Mouse (Mus musculus): ENCODE measurements around the gene Ddx25.

Ddx25 gene

DNA sequence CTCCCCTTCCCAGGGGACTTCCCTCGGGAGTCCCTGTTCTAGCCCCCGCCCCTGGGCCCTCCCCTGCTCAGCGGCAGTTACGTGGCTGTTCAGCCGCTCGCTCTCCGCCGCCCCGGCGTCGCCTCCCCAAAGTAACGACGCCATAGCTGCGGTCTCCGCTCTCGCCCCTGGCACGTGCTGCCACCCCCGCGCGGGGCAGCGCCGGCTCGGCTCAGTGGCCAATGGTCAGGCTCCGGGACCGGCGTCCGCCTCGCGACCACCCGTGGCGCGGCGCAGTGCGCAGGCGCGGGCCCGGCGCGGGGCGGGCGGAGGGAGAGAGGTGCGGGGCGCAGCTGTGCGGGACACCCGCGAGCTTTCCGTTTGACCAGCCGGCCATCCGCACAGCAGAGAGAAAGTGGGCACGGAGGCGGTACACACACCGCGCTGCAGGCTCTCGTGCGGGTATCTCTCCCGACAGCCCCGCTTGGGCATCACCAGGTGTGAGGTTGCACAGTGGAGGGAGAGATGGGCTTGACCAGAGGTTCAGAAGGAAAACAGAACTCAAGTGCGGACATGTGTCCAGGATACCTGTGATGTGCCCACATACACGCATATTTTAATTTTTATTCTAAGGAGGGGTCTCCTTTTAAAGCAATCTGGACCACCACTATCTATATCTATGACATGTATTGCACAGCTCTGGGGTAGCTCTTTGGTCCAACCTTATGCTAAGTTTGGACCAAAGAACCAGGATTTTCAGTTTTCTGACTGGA is at the start of gene Ddx25, which contains the start of gene Pus3:
Gene Ddx25, minus strand, starts transcription at position 272 of the 752 bp plus-strand sequence.
Gene Pus3, plus strand, starts transcription at position 339 of the 752 bp plus-strand sequence.
- in situ Hi-C loops (cut with MboI, MseI), result loop anchor here in 1 of 2 experiments (25.0 kb wide), 1 partner anchor 1679 kb away; no protein-coding TSS in a partner anchor

DNA sequence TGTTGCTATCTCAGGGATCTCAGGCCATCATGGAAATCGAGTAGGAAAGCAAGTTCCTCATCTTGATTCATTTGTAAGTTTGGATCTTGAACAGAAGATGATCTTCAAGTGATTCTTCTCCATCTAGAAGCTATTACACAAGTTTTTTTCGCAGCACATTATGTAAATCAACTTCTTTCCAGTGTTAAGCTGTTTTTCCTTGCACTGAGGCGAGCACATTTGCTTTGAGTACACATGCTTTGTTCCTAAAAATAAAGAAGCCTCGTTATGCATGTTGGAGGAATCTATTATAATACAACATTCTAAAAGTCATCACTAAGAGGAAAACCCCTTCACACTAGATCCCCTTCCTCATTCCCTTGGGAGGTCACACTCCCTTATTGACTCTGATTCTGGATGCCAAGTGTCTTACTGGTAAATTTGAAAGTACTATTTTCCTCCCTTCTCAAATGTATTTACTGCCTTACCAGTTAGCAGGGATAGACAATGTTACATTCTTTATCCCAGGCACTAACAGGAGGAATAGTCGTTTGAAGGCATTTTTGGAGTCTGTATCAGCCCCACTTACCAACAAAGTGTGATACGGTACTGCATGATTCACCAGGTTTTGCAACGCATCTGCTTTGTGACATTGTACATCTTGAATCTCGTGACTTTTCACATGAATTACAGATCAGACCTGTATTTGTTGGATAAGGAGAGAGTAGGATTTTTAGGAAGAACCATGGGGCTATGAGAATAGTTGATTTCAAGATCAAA is 49.5 kb upstream of the Ddx25 start:
- in situ Hi-C loops (cut with MboI, MseI), result no loop called here

DNA sequence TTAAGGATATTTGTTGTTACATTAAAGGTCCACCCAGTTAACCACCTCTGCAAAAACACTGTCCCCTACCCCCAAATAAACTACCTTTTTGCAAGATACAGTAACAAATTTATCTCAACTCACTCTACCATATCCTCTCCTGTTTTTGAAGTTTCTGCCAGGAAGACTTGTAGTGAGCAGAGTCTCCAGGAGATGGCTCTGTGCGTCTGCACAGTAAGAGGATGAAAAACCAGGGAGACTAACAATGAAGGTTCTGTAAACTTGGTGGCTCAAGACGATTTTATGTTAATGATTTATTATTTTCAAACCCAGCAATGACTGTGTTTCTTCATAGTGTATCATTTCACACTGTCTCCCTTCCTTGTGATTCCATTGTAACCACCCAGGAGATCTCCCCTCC is 34.6 kb upstream of the Ddx25 start:
- in situ Hi-C loops (cut with MboI, MseI), result no loop called here

DNA sequence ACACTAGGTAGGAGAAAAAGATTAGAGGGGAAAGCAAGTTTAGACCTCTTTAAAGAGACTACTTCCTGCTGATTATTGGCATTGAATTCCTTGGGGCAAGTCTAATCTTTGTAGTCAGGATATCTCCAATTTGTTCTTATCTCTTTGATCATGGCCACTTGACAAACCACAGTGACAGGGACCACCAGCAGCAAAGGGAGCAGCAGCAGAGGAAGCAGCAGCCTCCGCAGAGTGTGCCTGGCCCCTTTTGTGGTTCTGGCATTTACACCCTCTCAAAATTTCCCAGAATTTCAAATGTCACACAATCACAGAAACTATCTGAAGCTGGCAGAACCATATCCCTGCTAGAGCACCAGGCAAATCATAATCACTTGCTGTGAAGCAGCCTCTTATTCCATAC is 29.3 kb upstream of the Ddx25 start:
- in situ Hi-C loops (cut with MboI, MseI), result loop anchor here in 1 of 2 experiments (10.0 kb wide), 1 partner anchor 1117 kb away; no protein-coding TSS in a partner anchor

DNA sequence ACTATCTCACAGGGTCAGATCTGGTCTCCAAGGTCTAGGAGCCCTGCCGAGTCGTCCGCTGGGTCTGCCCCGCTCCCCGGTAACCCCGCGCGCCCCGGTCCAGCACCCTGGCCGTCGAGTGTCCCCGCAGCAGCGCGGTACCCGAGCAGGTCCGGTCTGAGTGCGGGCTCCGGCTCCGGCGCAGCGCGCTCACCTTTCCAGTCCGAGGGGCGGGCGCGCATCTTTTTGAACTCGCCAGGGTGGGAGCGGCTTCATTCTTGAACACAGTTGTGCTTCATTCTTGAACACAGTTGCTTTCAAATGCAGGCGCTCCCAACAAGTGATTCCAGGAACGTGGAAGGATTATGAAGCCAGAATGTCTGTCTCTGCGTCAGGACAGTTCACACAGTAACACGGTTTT is 16.1 kb upstream of the Ddx25 start:
- in situ Hi-C loops (cut with MboI, MseI), result loop anchor here in 1 of 2 experiments (25.0 kb wide), 1 partner anchor 1663 kb away; no protein-coding TSS in a partner anchor

DNA sequence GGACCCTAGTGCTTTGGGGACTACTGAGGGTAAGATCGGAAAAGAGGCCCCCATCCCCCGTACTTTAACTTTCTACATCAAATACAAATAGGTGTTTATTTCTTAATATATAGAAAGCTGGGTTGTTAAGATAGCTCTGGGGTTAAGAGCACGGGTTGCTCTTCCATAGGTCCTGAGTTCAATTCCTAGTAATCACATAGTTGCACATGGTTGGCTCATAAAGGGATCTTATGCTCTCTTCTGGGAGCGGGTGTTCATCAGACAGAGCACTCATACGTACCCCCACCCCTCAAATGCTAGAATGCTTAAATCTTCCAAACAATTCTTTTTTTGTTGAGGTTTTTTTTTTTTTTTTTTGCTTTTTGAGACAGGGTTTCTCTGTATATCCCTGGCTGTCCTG is 12.3 kb upstream of the Ddx25 start:
- in situ Hi-C loops (cut with MboI, MseI), result loop anchor here in 1 of 2 experiments (25.0 kb wide), 1 partner anchor 1667 kb away; no protein-coding TSS in a partner anchor

DNA sequence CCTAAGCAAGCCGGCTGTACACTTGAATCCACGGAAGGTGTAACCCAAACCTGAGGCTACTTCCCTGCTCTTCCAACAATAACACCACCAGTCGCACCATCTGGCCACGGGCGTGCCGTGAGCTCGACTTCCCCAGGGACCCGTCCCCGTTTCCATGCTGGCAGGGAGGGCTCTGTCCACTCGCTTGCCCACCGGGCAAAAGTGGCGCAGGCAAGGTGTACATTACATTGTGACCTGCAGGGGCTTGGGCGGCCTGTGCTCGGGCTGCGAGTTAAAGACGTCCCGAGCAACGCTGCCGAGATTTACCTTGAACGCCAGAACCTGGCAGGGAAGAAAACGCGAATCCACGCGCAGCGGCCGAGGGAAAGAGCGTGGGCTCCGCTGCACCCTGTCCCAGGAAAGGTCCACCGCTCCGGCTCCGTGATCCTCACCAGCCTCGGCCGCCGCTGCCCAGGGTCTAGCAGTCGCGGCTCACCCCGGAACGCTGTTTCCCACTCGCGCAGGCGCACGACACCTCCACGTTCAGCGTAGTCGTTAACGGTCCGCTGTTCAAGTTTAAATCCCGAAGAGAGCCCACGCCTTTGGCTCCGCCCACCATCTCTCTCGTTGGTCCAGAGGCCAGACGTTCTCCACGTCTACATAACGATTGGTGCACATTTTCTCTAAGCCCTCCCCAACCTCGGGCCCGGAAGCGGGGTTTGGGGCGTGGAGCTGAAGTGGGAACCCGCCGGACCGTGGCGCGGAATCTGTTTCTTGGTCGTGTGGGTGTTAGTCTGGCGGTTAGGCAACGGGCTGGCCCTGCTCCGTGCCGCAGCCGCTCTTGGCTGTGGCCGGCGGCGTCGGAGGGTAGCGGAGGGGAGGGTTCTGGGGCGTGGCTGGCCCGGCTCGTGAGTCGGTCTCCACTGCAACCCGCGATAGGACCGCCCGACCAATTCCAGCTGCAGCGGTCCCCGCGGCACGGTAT is 11.5 kb upstream of the Ddx25 start, which contains the start of the genes Pate2 and Hyls1:
Gene Pate2, plus strand, starts transcription at position 714 of the 964 bp plus-strand sequence.
Gene Hyls1, minus strand, starts transcription at position 828 of the 964 bp plus-strand sequence.
- in situ Hi-C loops (cut with MboI, MseI), result loop anchor here (10.0 to 25.0 kb wide), 2 partner anchors 455 to 1667 kb away; partner anchors contain the start of gene St3gal4 (in 1 of the 2)

DNA sequence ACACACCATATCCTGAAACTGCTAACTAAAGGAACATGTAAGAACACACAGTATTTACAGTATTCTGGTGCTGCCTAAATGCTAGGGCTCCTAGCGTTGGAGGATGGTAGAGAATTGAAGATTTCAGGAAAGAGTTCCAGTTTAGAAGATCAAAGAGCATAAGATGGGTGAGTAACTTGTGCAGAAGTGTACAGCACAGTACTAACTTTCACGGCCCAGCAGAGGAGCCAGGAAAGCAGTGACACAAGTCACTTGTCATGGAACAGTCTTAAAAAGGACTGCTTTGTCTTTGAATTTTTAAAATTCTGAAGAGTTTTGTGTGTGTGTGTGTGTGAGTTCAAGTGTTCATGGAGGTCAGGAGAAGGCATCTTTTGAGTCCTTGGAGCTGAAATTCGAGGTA is 9.7 kb upstream of the Ddx25 start:
- in situ Hi-C loops (cut with MboI, MseI), result loop anchor here (10.0 to 25.0 kb wide), 2 partner anchors 453 to 1669 kb away; partner anchors contain the start of gene St3gal4 (in 1 of the 2)

DNA sequence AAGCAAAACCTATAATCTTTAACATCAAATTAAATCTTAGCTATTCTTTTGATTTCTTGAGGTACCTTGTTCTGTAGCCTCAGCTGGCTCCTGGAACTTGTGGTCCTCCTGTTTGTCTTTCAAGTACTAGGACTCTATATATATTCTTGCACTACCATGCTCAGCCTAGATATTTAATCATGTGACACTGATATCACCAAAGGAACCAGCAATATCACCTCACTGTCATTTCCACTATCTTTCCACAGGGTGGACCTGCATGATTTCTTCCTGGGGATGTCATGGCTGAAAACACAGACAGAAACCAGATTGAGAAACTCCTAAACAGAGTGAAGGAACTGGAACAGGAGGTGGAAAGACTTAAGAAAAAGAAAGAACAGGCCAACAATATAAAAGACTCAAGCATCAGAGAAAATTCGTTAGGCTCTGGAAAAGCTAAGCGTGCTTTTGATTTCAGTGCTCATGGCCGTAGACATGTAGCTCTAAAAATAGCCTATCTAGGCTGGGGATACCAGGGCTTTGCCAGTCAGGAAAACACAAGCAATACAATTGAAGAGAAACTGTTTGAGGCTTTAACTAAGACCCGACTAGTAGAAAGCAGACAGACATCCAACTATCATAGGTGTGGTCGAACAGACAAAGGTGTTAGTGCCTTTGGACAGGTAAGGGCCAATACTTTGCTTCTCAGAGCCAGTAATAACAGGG is 6.4 kb upstream of the Ddx25 start:
- in situ Hi-C loops (cut with MboI, MseI), result loop anchor here (10.0 to 25.0 kb wide), 2 partner anchors 450 to 1673 kb away; partner anchors contain the start of gene St3gal4 (in 1 of the 2)

DNA sequence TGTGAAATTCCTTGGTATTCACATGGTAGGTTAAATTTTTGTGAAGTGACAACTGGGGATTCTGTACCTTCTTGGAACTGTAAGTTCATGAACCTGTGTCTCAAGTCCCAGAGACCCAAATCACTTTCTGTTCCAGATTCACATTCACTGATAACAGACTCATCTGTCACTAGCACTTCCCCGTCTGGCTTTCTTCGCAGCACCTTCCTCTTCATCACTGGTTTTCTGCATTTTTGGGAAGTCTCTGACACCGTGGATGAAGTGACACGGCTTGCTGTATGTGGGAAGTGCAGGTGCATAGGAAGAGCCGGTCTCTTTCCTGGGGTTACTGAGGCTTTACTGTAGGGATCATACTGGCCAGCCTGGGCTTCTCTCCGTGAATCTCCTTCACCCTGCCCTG is 3.3 kb upstream of the Ddx25 start:
- in situ Hi-C loops (cut with MboI, MseI), result loop anchor here (10.0 to 25.0 kb wide), 2 partner anchors 447 to 1676 kb away; partner anchors contain the start of gene St3gal4 (in 1 of the 2)

DNA sequence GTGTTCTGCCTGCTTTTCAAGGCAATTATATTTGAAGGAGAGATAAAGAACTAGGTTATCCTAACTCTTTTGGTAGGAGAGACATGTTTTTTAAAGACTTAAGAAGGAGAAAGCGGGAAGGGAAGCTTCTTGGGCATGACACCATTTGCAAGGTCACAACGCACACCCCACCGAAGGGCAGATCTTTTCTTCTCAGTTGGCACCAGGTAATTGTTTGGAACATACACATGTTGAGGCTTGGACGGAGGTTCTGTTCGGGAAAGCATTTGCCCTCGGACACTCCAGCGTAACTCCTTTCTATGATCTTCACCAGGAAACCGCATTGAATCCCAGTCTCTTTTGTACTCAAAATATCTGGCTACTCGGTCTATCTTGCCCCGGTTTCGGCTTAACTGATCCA is 2.7 kb upstream of the Ddx25 start:
- in situ Hi-C loops (cut with MboI, MseI), result loop anchor here (10.0 to 25.0 kb wide), 2 partner anchors 446 to 1676 kb away; partner anchors contain the start of gene St3gal4 (in 1 of the 2)

DNA sequence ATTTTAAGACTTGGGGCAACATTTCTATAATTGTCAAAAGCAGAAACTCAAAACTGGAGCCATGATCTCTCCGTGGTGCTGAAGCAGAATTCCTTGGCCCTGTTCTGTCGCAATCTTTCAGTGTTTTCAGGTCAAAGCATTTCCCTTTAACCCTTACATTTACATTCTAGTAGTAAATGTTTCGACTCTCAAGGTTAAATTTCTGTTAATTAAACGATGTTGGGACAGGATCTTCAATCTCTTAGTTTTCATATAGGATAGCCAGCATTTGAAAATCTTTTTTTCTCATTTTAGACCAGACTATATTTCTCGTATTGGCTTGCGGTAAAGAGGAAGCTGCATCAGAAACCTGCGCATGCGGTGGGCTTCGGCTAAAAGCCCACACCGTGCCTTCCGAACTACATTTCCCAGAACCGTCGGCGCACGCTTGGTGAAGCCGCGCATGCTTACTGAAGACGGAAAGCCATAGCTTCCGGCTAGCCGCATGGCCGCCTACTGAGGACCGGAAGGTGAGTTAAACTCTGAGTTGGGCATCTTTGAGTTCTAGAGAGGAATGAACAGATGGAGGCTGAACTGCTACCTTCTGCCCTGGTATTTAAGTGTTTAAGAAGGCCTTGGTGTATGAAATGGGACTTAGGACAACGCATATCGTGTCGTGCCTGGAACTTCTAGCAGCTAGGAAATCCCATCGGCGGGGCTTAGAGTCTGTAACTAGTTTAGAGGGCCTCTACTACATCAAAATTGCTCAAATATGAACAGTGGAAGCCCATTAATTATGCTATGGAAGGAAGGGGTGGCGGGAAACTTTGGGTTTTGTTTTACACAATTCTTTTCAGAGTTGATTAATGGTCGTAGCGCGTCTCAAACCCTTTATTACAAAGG is 922 bp upstream of the Ddx25 start:
- in situ Hi-C loops (cut with MboI, MseI), result loop anchor here in 1 of 2 experiments (25.0 kb wide), 1 partner anchor 1678 kb away; no protein-coding TSS in a partner anchor

DNA sequence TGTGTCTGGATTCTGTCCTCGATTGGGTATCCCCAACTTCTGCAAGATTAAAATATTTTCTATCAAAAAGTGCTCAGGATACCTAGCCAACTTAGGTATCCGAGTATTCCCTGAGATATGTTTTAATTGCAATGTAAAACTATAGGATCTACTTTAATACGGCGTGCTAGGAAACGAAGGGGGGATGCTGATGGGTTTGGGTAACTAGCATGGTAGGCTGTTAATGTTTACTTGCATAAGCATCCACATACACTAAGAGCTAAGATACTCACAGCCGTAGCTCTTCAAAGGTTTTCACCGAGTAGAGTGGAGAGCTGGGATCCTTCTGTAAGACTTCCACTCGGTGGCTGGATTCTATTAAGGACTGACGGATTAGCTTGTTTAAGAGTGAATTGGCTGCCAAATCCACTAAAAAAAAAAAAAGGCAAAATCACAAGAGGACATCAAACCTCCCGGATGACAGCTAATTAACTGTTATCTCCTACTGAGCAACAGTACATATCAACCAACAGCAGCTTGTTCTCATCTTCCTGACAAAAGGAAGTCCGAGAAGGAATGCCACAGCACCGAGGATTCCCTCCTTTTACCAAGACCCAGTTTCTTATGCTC is 1.7 kb downstream of the Ddx25 start:
- in situ Hi-C loops (cut with MboI, MseI), result loop anchor here in 1 of 2 experiments (25.0 kb wide), 1 partner anchor 1681 kb away; no protein-coding TSS in a partner anchor

DNA sequence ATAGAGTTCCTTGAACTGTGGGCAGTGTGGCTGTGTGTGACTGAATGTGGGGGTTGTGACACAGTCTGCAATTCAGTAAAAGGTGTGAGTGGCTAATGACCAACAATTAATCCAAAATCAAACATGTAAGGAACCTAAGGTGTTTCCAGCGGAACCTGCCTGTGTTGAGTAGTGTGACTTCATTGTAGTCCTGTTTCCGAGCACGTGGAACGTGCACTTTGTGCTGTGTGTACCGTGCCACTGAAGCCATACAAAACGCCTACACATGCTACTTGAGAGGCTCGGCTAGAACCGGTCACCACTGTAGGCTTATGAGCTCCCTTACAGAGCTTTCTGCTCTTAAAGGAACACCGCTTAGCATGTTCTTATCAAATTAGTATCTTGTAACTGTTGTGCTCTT is 9.9 kb downstream of the Ddx25 start:
- in situ Hi-C loops (cut with MboI, MseI), result loop anchor here in 1 of 2 experiments (25.0 kb wide), 1 partner anchor 536 kb away; no protein-coding TSS in a partner anchor

DNA sequence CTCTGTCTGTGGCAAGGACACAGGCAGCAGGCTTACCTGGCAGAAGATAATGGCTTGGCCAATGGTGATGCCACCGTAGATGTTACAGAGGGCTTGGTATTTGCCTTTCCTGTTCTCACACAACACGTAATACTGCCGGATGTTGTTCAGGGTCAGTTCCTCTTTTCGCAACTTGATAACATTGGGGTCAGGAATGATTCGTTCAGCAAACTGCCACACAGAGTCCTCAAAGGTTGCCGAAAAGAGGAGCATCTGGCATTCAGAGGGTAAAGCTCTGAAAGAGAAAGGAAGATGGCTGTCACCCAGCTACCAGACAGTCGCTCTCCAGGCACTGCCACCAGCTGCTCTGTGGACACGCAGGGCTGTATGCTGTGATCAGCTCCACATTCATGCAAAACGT is 11.6 kb downstream of the Ddx25 start:
- in situ Hi-C loops (cut with MboI, MseI), result loop anchor here in 1 of 2 experiments (25.0 kb wide), 1 partner anchor 534 kb away; no protein-coding TSS in a partner anchor

DNA sequence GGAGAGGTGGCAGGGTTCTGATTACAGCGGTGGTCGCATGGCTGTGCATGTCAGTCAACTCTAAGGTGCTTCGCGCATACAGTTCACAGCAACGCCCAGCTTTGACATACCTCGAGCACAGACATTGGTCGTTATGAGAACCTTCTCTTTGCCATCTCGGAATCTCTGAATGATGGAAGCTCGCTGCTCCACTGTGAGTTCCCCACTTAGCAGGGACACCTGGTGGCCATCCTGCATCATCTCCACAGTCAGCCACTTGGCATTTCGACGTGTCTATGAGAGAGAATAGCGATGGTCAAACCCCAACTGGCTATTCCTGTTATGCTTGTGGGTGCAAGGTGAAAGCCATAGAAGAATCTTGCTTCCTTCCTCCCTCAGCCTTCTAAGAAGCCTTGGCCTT is 12.6 kb downstream of the Ddx25 start:
- in situ Hi-C loops (cut with MboI, MseI), result loop anchor here in 1 of 2 experiments (25.0 kb wide), 1 partner anchor 533 kb away; no protein-coding TSS in a partner anchor

DNA sequence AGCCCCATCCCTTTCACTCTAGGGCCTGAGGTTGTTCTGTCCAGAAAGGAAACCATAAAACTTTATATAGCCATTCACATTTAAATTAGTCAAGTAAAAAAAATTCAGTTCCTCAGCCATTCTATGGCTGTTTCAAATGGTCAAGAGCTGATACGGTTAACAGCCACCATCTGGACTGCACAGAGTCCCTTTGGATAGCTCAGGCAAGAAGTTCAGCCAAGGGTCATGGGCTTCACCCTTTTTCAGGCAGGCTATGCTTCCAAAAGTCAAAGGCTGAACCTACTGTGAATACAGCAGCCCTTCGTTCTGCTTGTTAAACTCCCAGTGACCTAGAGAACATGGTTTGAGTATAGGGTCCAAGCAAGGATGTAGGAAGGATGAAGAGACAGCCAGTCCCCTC is 13.7 kb downstream of the Ddx25 start:
- in situ Hi-C loops (cut with MboI, MseI), result loop anchor here in 1 of 2 experiments (25.0 kb wide), 1 partner anchor 532 kb away; no protein-coding TSS in a partner anchor

Measured in T-helper 17 cell (primary cell).